Mouse (Mus musculus) myocyte (in vitro differentiated cells): ENCODE measurements around the gene Mroh9. TPM values are rescaled to one million over a fixed set of nuclear protein-coding genes. Genes with fewer than 3 reads are reported as not detected.

Source experiments
- H3K27me3 ChIP-seq: one replicate; pipeline ENCODE4 v1.6.1; 2011; ENCODE audit not compliant: control insufficient read depth, insufficient read depth, insufficient read length
- H3K36me3 ChIP-seq: one replicate; pipeline ENCODE4 v1.6.1; 2011; ENCODE audit not compliant: control insufficient read depth, insufficient read depth
- H3K4me2 ChIP-seq: one replicate; pipeline ENCODE4 v1.6.1; 2011; ENCODE audit warnings: low read depth, control low read depth
- H3K4me3 ChIP-seq: one replicate; pipeline ENCODE4 v1.5.1; 2011; ENCODE audit warnings: mild to moderate bottlenecking, control low read depth, moderate library complexity
- H3K79me2 ChIP-seq: one replicate; pipeline ENCODE4 v1.6.1; 2011; ENCODE audit not compliant: control insufficient read depth, insufficient read depth
- H3ac ChIP-seq: one replicate; pipeline ENCODE4 v1.6.1; 2011; ENCODE audit not compliant: control insufficient read depth, insufficient read length
- CEBPB ChIP-seq: IDR thresholded peaks from 2 replicates; pipeline ENCODE4 v1.6.1; 2011; ENCODE audit warnings: mild to moderate bottlenecking, moderate library complexity; ENCODE audit not compliant: poor library complexity, insufficient read depth, severe bottlenecking
- E2F4 ChIP-seq: IDR thresholded peaks from one replicate; pipeline ENCODE4 v1.6.1; 2011; ENCODE audit warnings: mild to moderate bottlenecking, control low read depth, moderate library complexity; ENCODE audit not compliant: insufficient read depth
- MAX ChIP-seq: IDR thresholded peaks from one replicate; pipeline ENCODE4 v1.6.1; 2011; ENCODE audit warnings: low read depth, mild to moderate bottlenecking, control low read depth
- MYOD1 ChIP-seq, 3 experiments: IDR thresholded peaks; one replicate each; pipeline ENCODE4 v1.6.1; 2011; ENCODE audit warnings: control low read depth in 2 of 3, low read depth in 2 of 3, mild to moderate bottlenecking in 2 of 3, moderate library complexity in 1 of 3; ENCODE audit not compliant: insufficient read length in 2 of 3, control insufficient read depth in 1 of 3
- MYOG ChIP-seq, 3 experiments: IDR thresholded peaks; one replicate each; pipeline ENCODE4 v1.6.1; 2011; ENCODE audit warnings: control low read depth in 2 of 3, low read depth in 2 of 3, mild to moderate bottlenecking in 2 of 3; ENCODE audit not compliant: insufficient read length in 2 of 3, control insufficient read depth in 1 of 3, insufficient read depth in 1 of 3
- POLR2A ChIP-seq: IDR thresholded peaks from one replicate; pipeline ENCODE4 v1.6.1; 2011; ENCODE audit warnings: low read depth, mild to moderate bottlenecking, control low read depth, moderate library complexity; ENCODE audit not compliant: insufficient read length
- POLR2AphosphoS2 ChIP-seq: IDR thresholded peaks from one replicate; pipeline ENCODE4 v1.6.1; 2011; ENCODE audit warnings: low read depth, control low read depth; ENCODE audit not compliant: insufficient read length
- REST ChIP-seq: IDR thresholded peaks from one replicate; pipeline ENCODE4 v1.6.1; 2011; ENCODE audit warnings: mild to moderate bottlenecking, control low read depth, moderate library complexity; ENCODE audit not compliant: insufficient read depth, insufficient read length
- SRF ChIP-seq: IDR thresholded peaks from one replicate; pipeline ENCODE4 v1.6.1; 2011; ENCODE audit warnings: low read depth; ENCODE audit not compliant: control insufficient read depth, insufficient read length
- TCF12 ChIP-seq: IDR thresholded peaks from one replicate; pipeline ENCODE4 v1.6.1; 2011; ENCODE audit warnings: mild to moderate bottlenecking, control low read depth; ENCODE audit not compliant: poor library complexity, insufficient read depth, severe bottlenecking
- TCF3 ChIP-seq: IDR thresholded peaks from one replicate; pipeline ENCODE4 v1.6.1; 2011; ENCODE audit warnings: low read depth, control low read depth; ENCODE audit not compliant: insufficient read length
- USF1 ChIP-seq: IDR thresholded peaks from one replicate; pipeline ENCODE4 v1.6.1; 2011; ENCODE audit warnings: low read depth, mild to moderate bottlenecking, control low read depth, moderate library complexity
- polyA plus RNA-seq: library from polyadenylated mRNA; unstranded; fragments of >200 nt; fragmentation: generic; extraction: Trizol; gene quantifications from one replicate; pipeline ENCODE4 v1.2.1, GENCODE M21; 2012; ENCODE audit warnings: missing spikeins

The Mroh9 gene
- polyA plus RNA-seq, 1 experiment: not detected

GRCm38 (mm10) chr1:162984428-162984827, 101.0 kb downstream of the Mroh9 start, which contains the start of gene Fmo3:
Gene Fmo3 (minus strand): TSS chr1:162984528.
- H3K79me2 ChIP-seq: no peaks in the 10 kb centered on the region
- no peak for TF ChIP-seq E2F4
- TF ChIP-seq MAX: no peak
- no peak for TF ChIP-seq TCF12
- TF ChIP-seq MYOG (IDR thresholded peaks at IDR 0.05; ENCODE audit: control insufficient read depth in 1 of 3, insufficient read depth in 1 of 3, insufficient read length in 2 of 3, low read depth in 2 of 3): no peak
- no peak for TF ChIP-seq POLR2AphosphoS2
- TF ChIP-seq MYOD1 (IDR thresholded peaks at IDR 0.05; ENCODE audit: control insufficient read depth in 1 of 3, insufficient read length in 2 of 3, low read depth in 2 of 3): no peak
- no peak for TF ChIP-seq USF1
- no peak for TF ChIP-seq SRF
- TF ChIP-seq TCF3: no peak
- no peak for TF ChIP-seq POLR2A
- TF ChIP-seq REST: no peak
- TF ChIP-seq CEBPB: no peak
- no peak within 1 kb of the TSS for H3K4me3 ChIP-seq
- no peaks in the 10 kb centered on the region for H3K27me3 ChIP-seq
- H3K4me2 ChIP-seq: no peak within 1 kb of the TSS
- no peaks in the 10 kb centered on the region for H3K36me3 ChIP-seq
- H3ac ChIP-seq: no peak within 1 kb of the TSS

Other genes starting within 250 kb of the Mroh9 start
- gene Fmo1, start 219.1 kb downstream of the Mroh9 start, polyA plus RNA-seq: 5.0 TPM
- not detected for gene Fmo2, start 186.9 kb downstream of the Mroh9 start, polyA plus RNA-seq
- not detected for gene Fmo6, start 148.2 kb downstream of the Mroh9 start, polyA plus RNA-seq
- gene Fmo3, start 101.1 kb downstream of the Mroh9 start, polyA plus RNA-seq: not detected
- gene Prrx1, start 228.0 kb upstream of the Mroh9 start, polyA plus RNA-seq: 7.0 TPM